In genomic region chr12:108264918-108265317, GRCm38 (mm10) we compare ENCODE assay signal across 15 mouse cellular contexts. TPM values are rescaled to one million over a fixed set of nuclear protein-coding genes. Genes with fewer than 3 reads are reported as not detected.
A peak's percentile ranks its signal among the peaks of the same experiment; 100 is the strongest.
DNase-seq lines count a peak whose midpoint lies in the region; ATAC-seq and TF ChIP-seq lines count a peak whose summit lies in the region.
"Had no signal": no experiment of that assay in that cellular context is flagged by ENCODE, and none has a peak within 500 bp of the region (broad histone marks: within the 10 kb centered on the region; RNA-seq: fewer than 3 reads in every experiment).

No protein-coding gene starts in this region.

- peak overlapping the region; percentile 93 for H3K27ac ChIP-seq in hindbrain, embryonic 10.5 days
- H3K27ac ChIP-seq in hindbrain, postnatal 0 days: no peak overlapping the region
- 0 out of 2 replicates have a peak overlapping the region, but pooled peaks have one; percentile 17 for H3K27ac ChIP-seq in embryonic facial prominence, embryonic 12.5 days
- peak overlapping the region; percentile 79; the same call in 1 of the 2 replicates for H3K27ac ChIP-seq in hindbrain, embryonic 14.5 days
- H3K27ac ChIP-seq in midbrain, embryonic 11.5 days (ENCODE audit: low read depth, low read length): no peak overlapping the region; the same call in 1 of the 2 replicates

- peaks cover 15% of the 10 kb centered on the region for H3K36me3 ChIP-seq in hindbrain, embryonic 10.5 days
- no peaks in the 10 kb centered on the region for H3K36me3 ChIP-seq in hindbrain, postnatal 0 days (ENCODE audit: insufficient read depth, low read length)
- no peaks in the 10 kb centered on the region for H3K36me3 ChIP-seq in embryonic facial prominence, embryonic 12.5 days
- 0 out of 2 replicates have a peak, but pooled peaks cover 6% of the 10 kb centered on the region for H3K36me3 ChIP-seq in hindbrain, embryonic 14.5 days (replicated peaks; ENCODE audit: control insufficient read depth, insufficient read depth)
- no peaks in the 10 kb centered on the region for H3K36me3 ChIP-seq in midbrain, embryonic 11.5 days (ENCODE audit: control insufficient read depth, insufficient read depth, low read length)

- no peak overlapping the region for H3K9ac ChIP-seq in hindbrain, postnatal 0 days (replicated peaks; ENCODE audit: low read length)
- H3K9ac ChIP-seq in embryonic facial prominence, embryonic 12.5 days: no peak overlapping the region
- H3K9ac ChIP-seq in hindbrain, embryonic 14.5 days: peak overlapping the region; percentile 57; the same call in 1 of the 2 replicates
- peak overlapping the region; percentile 67 for H3K9ac ChIP-seq in midbrain, embryonic 11.5 days (ENCODE audit: low read length)

- DNase-seq in hindbrain, embryonic 10.5 days (ENCODE audit: low spot score): no peak
- DNase-seq in hindbrain, postnatal 0 days (ENCODE audit: low spot score): no peak
- DNase-seq in hindbrain, embryonic 14.5 days (ENCODE audit: low spot score): no peak
- no peak for DNase-seq in midbrain, embryonic 11.5 days (ENCODE audit: low spot score, missing footprints)
- DNase-seq in gastrocnemius, postnatal 10 days: no peak
- DNase-seq in testis, postnatal 14 days (ENCODE audit: low spot score): no peak
- DNase-seq: adrenal gland, postnatal 25 days; cerebellum, adult 2 months; kidney, adult 9 months; lung, postnatal 10 days; right cerebral cortex, adult 18-20 months had no signal

- peaks cover 97% of the 10 kb centered on the region for H3K4me1 ChIP-seq in hindbrain, embryonic 10.5 days (replicated peaks)
- peaks cover 36% of the 10 kb centered on the region for H3K4me1 ChIP-seq in hindbrain, postnatal 0 days (ENCODE audit: insufficient read depth, low read length)
- H3K4me1 ChIP-seq in embryonic facial prominence, embryonic 12.5 days: peaks cover 60% of the 10 kb centered on the region
- H3K4me1 ChIP-seq in hindbrain, embryonic 14.5 days (replicated peaks; ENCODE audit: control insufficient read depth, insufficient read depth, low read length): peaks cover 68% of the 10 kb centered on the region
- H3K4me1 ChIP-seq in midbrain, embryonic 11.5 days (ENCODE audit: control insufficient read depth, insufficient read depth, low read length): peaks cover 53% of the 10 kb centered on the region

- no peaks in the 10 kb centered on the region for H3K9me3 ChIP-seq in hindbrain, embryonic 10.5 days
- no peaks in the 10 kb centered on the region for H3K9me3 ChIP-seq in hindbrain, postnatal 0 days (ENCODE audit: low read length)
- H3K9me3 ChIP-seq in embryonic facial prominence, embryonic 12.5 days: no peaks in the 10 kb centered on the region
- no peaks in the 10 kb centered on the region for H3K9me3 ChIP-seq in hindbrain, embryonic 14.5 days (ENCODE audit: control insufficient read depth, low read length)
- no peaks in the 10 kb centered on the region for H3K9me3 ChIP-seq in midbrain, embryonic 11.5 days (ENCODE audit: control insufficient read depth, low read length)

- H3K4me2 ChIP-seq in hindbrain, postnatal 0 days (ENCODE audit: low read depth, low read length): no peak overlapping the region
- no peak overlapping the region for H3K4me2 ChIP-seq in embryonic facial prominence, embryonic 12.5 days (replicated peaks)
- no peak overlapping the region for H3K4me2 ChIP-seq in hindbrain, embryonic 14.5 days (replicated peaks)
- H3K4me2 ChIP-seq in midbrain, embryonic 11.5 days: no peak overlapping the region

- no peak for TF ChIP-seq CTCF in hindbrain, postnatal 0 days (IDR thresholded peaks at IDR 0.05; ENCODE audit: low read depth)

- no peak for ATAC-seq in hindbrain, postnatal 0 days
- no peak for ATAC-seq in embryonic facial prominence, embryonic 12.5 days (ENCODE audit: insufficient number of reproducible peaks, insufficient read depth, low FRiP score, low TSS enrichment)
- no peak for ATAC-seq in hindbrain, embryonic 14.5 days (ENCODE audit: low FRiP score)
- no peak for ATAC-seq in midbrain, embryonic 11.5 days (ENCODE audit: low FRiP score)
- ATAC-seq in megakaryocyte progenitor cell, adult 5-6 weeks (replicated peaks; ENCODE audit: poor library complexity): no peak
- ATAC-seq: Patski had no signal

- H3K27me3 ChIP-seq in hindbrain, embryonic 10.5 days (ENCODE audit: insufficient read depth, poor library complexity, severe bottlenecking): no peaks in the 10 kb centered on the region
- no peaks in the 10 kb centered on the region for H3K27me3 ChIP-seq in hindbrain, postnatal 0 days (ENCODE audit: insufficient read depth, low read length)
- no peaks in the 10 kb centered on the region for H3K27me3 ChIP-seq in embryonic facial prominence, embryonic 12.5 days
- no peaks in the 10 kb centered on the region for H3K27me3 ChIP-seq in hindbrain, embryonic 14.5 days (ENCODE audit: control insufficient read depth, insufficient read depth, low read length)
- no peaks in the 10 kb centered on the region for H3K27me3 ChIP-seq in midbrain, embryonic 11.5 days (ENCODE audit: control insufficient read depth, insufficient read depth, low read length)
- H3K27me3 ChIP-seq: Patski had no signal

- WGBS in hindbrain, embryonic 10.5 days: 76% methylated on average over 7 of the region's 7 CpGs
- WGBS in hindbrain, postnatal 0 days: 72% methylated on average over 7 of the region's 7 CpGs
- 66% methylated on average over 7 of the region's 7 CpGs for WGBS in embryonic facial prominence, embryonic 12.5 days
- 81% methylated on average over 7 of the region's 7 CpGs for WGBS in hindbrain, embryonic 14.5 days
- WGBS in midbrain, embryonic 11.5 days: 80% methylated on average over 7 of the region's 7 CpGs

- H3K4me3 ChIP-seq in hindbrain, embryonic 10.5 days: 0 out of 2 replicates have a peak overlapping the region, but pooled peaks have one; percentile 39
- H3K4me3 ChIP-seq in hindbrain, postnatal 0 days (ENCODE audit: low read length): no peak overlapping the region
- H3K4me3 ChIP-seq in embryonic facial prominence, embryonic 12.5 days: no peak overlapping the region
- no peak overlapping the region for H3K4me3 ChIP-seq in hindbrain, embryonic 14.5 days (replicated peaks; ENCODE audit: low read length)
- no peak overlapping the region for H3K4me3 ChIP-seq in midbrain, embryonic 11.5 days (ENCODE audit: low read depth, low read length)
- H3K4me3 ChIP-seq: myocyte had no signal

RNA-seq across cellular contexts. Expression of gene Ccdc85c, which starts 10.3 kb away (rescaled TPM):
- polyA plus RNA-seq in hindbrain, embryonic 10.5 days (2016; fragmentation: Nextera tagmentation; extraction: Ambion mirVana): 14.3 and 16.0 TPM in 2 replicates
- 86.3 and 94.7 TPM in 2 replicates for total RNA-seq in hindbrain, postnatal 0 days (2014; rRNA removed)
- 16.9 and 17.0 TPM in 2 replicates for polyA plus RNA-seq in hindbrain, postnatal 0 days (2015; fragmentation: Nextera tagmentation; extraction: Ambion mirVana)
- 7.7 and 7.9 TPM in 2 replicates for polyA plus RNA-seq in embryonic facial prominence, embryonic 12.5 days (2016; fragmentation: Nextera tagmentation; extraction: Ambion mirVana)
- 13.9 and 16.5 TPM in 2 replicates for polyA plus RNA-seq in hindbrain, embryonic 14.5 days (2014; fragmentation: Nextera tagmentation; extraction: Ambion mirVana)
- polyA plus RNA-seq in midbrain, embryonic 11.5 days (2014; fragmentation: Nextera tagmentation; extraction: Ambion mirVana): 19.2 and 20.4 TPM in 2 replicates
- 0.39 and 0.64 TPM in 2 replicates for total RNA-seq in megakaryocyte progenitor cell, adult 5-6 weeks (2015)
- 0.46 and 1.6 TPM in 2 replicates for total RNA-seq in megakaryocyte progenitor cell, adult 5-6 weeks (2017)
- 1 to 10 TPM; 5.0 to 5.1 TPM for total RNA-seq in gastrocnemius, postnatal 10 days (2021)

RNA-seq across cellular contexts. Expression of gene Hhipl1, which starts 41.2 kb away (rescaled TPM):
- 3.0 and 3.2 TPM in 2 replicates for polyA plus RNA-seq in hindbrain, embryonic 10.5 days (2016; fragmentation: Nextera tagmentation; extraction: Ambion mirVana)
- 10.2 and 10.8 TPM in 2 replicates for total RNA-seq in hindbrain, postnatal 0 days (2014; rRNA removed)
- 2.8 and 3.2 TPM in 2 replicates for polyA plus RNA-seq in hindbrain, postnatal 0 days (2015; fragmentation: Nextera tagmentation; extraction: Ambion mirVana)
- 1.0 and 1.1 TPM in 2 replicates for polyA plus RNA-seq in embryonic facial prominence, embryonic 12.5 days (2016; fragmentation: Nextera tagmentation; extraction: Ambion mirVana)
- 1.8 and 1.9 TPM in 2 replicates for polyA plus RNA-seq in hindbrain, embryonic 14.5 days (2014; fragmentation: Nextera tagmentation; extraction: Ambion mirVana)
- polyA plus RNA-seq in midbrain, embryonic 11.5 days (2014; fragmentation: Nextera tagmentation; extraction: Ambion mirVana): 2.7 and 3.5 TPM in 2 replicates
- not detected in 2 replicates for total RNA-seq in megakaryocyte progenitor cell, adult 5-6 weeks (2015)
- not detected in 2 replicates for total RNA-seq in megakaryocyte progenitor cell, adult 5-6 weeks (2017)
- total RNA-seq in gastrocnemius, postnatal 10 days (2021): under 1 TPM; 0.38 to 0.54 TPM

Comparison
In these comparisons a context has a peak if more than half of its experiments do, and no peak if none do; other contexts are left out.
1. H3K27ac ChIP-seq: peak in hindbrain, embryonic 10.5 days (single experiment), embryonic facial prominence, embryonic 12.5 days (single experiment) and hindbrain, embryonic 14.5 days (single experiment); none in hindbrain, postnatal 0 days (single experiment) and midbrain, embryonic 11.5 days (single experiment).
2. H3K9ac ChIP-seq: peak in hindbrain, embryonic 14.5 days (single experiment) and midbrain, embryonic 11.5 days (single experiment); none in hindbrain, postnatal 0 days (single experiment) and embryonic facial prominence, embryonic 12.5 days (single experiment).